Mouse (Mus musculus) embryonic facial prominence, embryonic 12.5 days (tissue): Measurements from ENCODE around the gene Klk1b16. TPM values are rescaled to one million over a fixed set of nuclear protein-coding genes. Genes with fewer than 3 reads are reported as not detected.
"Not testable (repeated sequence)": the region's sequence is repeated elsewhere in the genome, so short reads cannot be mapped to it uniquely, and the experiment has no call there.

Experiments used
- ATAC-seq: fragments of 200-750 bp; cut with Nextera tagmentation; 2 replicates; pipeline ENCODE4 v1.8.0; 2017; ENCODE audit not compliant: insufficient number of reproducible peaks, insufficient read depth, low FRiP score, low TSS enrichment
- H3K27ac ChIP-seq: fragments of 300-500 bp; sonication (generic); 2 replicates; pipeline ENCODE4 v1.5.1; 2016; ENCODE audit warnings: mild to moderate bottlenecking
- H3K27me3 ChIP-seq: fragments of 300-500 bp; sonication (generic); 2 replicates; pipeline ENCODE4 v1.6.1; 2016; ENCODE audit warnings: mild to moderate bottlenecking, moderate library complexity
- H3K36me3 ChIP-seq: fragments of 300-500 bp; sonication (generic); 2 replicates; pipeline ENCODE4 v1.6.1; 2016; ENCODE audit warnings: mild to moderate bottlenecking
- H3K4me1 ChIP-seq: fragments of 300-500 bp; sonication (generic); 2 replicates; pipeline ENCODE4 v1.6.1; 2016
- H3K4me2 ChIP-seq: fragments of 300-500 bp; sonication (generic); replicated peaks from 2 replicates; pipeline ENCODE4 v1.6.1; 2016; ENCODE audit warnings: mild to moderate bottlenecking, moderate library complexity
- H3K4me3 ChIP-seq: fragments of 300-500 bp; sonication (generic); 2 replicates; pipeline ENCODE4 v1.5.1; 2016; ENCODE audit warnings: mild to moderate bottlenecking
- H3K9ac ChIP-seq: fragments of 300-500 bp; sonication (generic); 2 replicates; pipeline ENCODE4 v1.6.1; 2016; ENCODE audit warnings: mild to moderate bottlenecking, moderate library complexity
- H3K9me3 ChIP-seq: fragments of 300-500 bp; sonication (generic); 2 replicates; pipeline ENCODE4 v1.6.1; 2016; ENCODE audit warnings: mild to moderate bottlenecking, moderate library complexity
- WGBS: fragments of 180-500 bp; shearing (Covaris S2); methylation state at CpG from one replicate; pipeline ENCODE4 v1.1.7; 2016; 5-methylcytosine and 5-hydroxymethylcytosine counted together
- polyA plus RNA-seq: library from polyadenylated mRNA; unstranded; fragments of >200 nt; fragmentation: Nextera tagmentation; extraction: Ambion mirVana; gene quantifications from 2 replicates; pipeline ENCODE4 v1.2.1, GENCODE M21; 2016

Gene Klk1b16
- not detected in 2 replicates for polyA plus RNA-seq

DNA sequence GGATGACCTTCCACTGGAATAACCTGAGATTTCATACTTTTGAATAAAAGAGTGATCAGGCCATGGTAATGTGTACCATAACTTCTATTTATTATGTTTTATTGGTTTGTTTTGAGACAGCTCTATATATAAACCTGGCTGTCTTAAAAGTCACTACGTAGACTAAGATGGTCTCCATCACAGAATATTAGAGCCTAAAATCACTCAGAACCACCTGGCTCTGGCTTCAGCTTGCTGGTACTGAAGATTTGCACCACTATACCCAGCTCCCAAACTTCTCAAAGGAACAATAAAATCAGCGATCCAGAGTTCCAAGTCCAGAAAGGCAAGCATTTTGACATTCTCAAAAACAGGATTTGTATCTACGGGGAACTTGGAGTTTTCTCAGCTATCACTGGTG is at the start of gene Klk1b16:
TSS of gene Klk1b16 (plus strand) at position 301 of the 400 bp plus-strand sequence.
- WGBS = 86% methylated on average over 3 of the region's 3 CpGs
- H3K4me2 ChIP-seq = no peak within 1 kb of the TSS
- H3K9ac ChIP-seq = no peak within 1 kb of the TSS
- H3K27ac ChIP-seq = no peak within 1 kb of the TSS
- no peaks in the 10 kb centered on the region for H3K4me1 ChIP-seq
- H3K27me3 ChIP-seq = no peaks in the 10 kb centered on the region
- H3K9me3 ChIP-seq = no peaks in the 10 kb centered on the region
- no peak within 1 kb of the TSS for H3K4me3 ChIP-seq
- no peak for ATAC-seq
- H3K36me3 ChIP-seq = no peaks in the 10 kb centered on the region

DNA sequence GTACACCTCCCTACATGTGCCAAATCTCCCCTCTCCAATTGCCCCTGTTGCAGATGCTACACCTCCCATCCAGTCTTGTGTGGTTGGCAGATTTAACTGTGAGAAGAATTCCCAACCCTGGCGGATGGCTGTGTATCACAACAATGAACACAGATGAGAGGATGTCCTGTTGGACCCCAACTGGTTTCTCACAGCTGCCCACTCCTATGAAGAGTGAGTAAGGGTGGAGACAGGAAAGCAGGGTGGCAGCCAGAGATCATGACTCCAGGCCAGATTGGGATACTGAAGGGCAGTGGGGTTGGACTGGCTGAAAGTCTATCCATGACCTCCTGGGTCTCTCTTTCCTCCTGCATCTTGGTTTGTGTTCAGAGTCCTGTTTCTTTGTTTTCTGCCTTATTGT is 40.5 kb upstream of the Klk1b16 start:
- H3K27me3 ChIP-seq = no peaks in the 10 kb centered on the region
- WGBS = 82% methylated on average over 1 of the region's 1 CpGs
- no peak overlapping the region for H3K9ac ChIP-seq
- H3K27ac ChIP-seq = no peak overlapping the region
- H3K36me3 ChIP-seq = no peaks in the 10 kb centered on the region
- no peak overlapping the region for H3K4me3 ChIP-seq
- ATAC-seq = no peak
- no peaks in the 10 kb centered on the region for H3K9me3 ChIP-seq
- H3K4me2 ChIP-seq = no peak overlapping the region
- H3K4me1 ChIP-seq = no peaks in the 10 kb centered on the region

GRCm38 (mm10) chr7:44102028-44102427 is 34.5 kb upstream of the Klk1b16 start, which contains the start of gene Klk1b21:
TSS of gene Klk1b21 (plus strand) at chr7:44102328.
- not testable (repeated sequence) for H3K9ac ChIP-seq, H3K4me1 ChIP-seq, H3K4me3 ChIP-seq, H3K36me3 ChIP-seq, H3K9me3 ChIP-seq, ATAC-seq, H3K27me3 ChIP-seq, H3K27ac ChIP-seq, H3K4me2 ChIP-seq
- 71% methylated on average over 3 of the region's 3 CpGs for WGBS

GRCm38 (mm10) chr7:44112373-44112772 is 24.2 kb upstream of the Klk1b16 start, which contains the start of gene Klk1b22:
TSS of gene Klk1b22 (plus strand) at chr7:44112673.
- no peaks in the 10 kb centered on the region for H3K4me1 ChIP-seq
- no peak within 1 kb of the TSS for H3K27ac ChIP-seq
- H3K36me3 ChIP-seq = no peaks in the 10 kb centered on the region
- ATAC-seq = no peak
- no peaks in the 10 kb centered on the region for H3K9me3 ChIP-seq
- H3K9ac ChIP-seq = no peak within 1 kb of the TSS
- H3K27me3 ChIP-seq = no peaks in the 10 kb centered on the region
- H3K4me2 ChIP-seq = no peak within 1 kb of the TSS
- no peak within 1 kb of the TSS for H3K4me3 ChIP-seq
- WGBS = 62% methylated on average over 4 of the region's 4 CpGs

GRCm38 (mm10) chr7:44123445-44123844 is 13.1 kb upstream of the Klk1b16 start:
- no peak overlapping the region for H3K4me3 ChIP-seq
- no peak overlapping the region for H3K4me2 ChIP-seq
- no peak for ATAC-seq
- WGBS = 75% methylated on average over 6 of the region's 6 CpGs
- H3K27ac ChIP-seq = no peak overlapping the region
- H3K9me3 ChIP-seq = no peaks in the 10 kb centered on the region
- H3K36me3 ChIP-seq = no peaks in the 10 kb centered on the region
- no peaks in the 10 kb centered on the region for H3K4me1 ChIP-seq
- H3K27me3 ChIP-seq = no peaks in the 10 kb centered on the region
- no peak overlapping the region for H3K9ac ChIP-seq

GRCm38 (mm10) chr7:44179299-44180045 is 42.9 kb downstream of the Klk1b16 start:
- ATAC-seq = no peak
- 70% methylated on average over 9 of the region's 9 CpGs for WGBS

GRCm38 (mm10) chr7:44186516-44186915 is 49.9 kb downstream of the Klk1b16 start:
- not testable (repeated sequence) for ATAC-seq, H3K27me3 ChIP-seq, H3K36me3 ChIP-seq, H3K27ac ChIP-seq, H3K4me2 ChIP-seq, H3K4me3 ChIP-seq, H3K9me3 ChIP-seq, H3K9ac ChIP-seq, H3K4me1 ChIP-seq
- 66% methylated on average over 8 of the region's 8 CpGs for WGBS

More at GRCm38 (mm10) chr7:44179299-44180045, 42.9 kb downstream of the Klk1b16 start:
- Histone ChIP-seq H3K4me2 (no peak overlapping the region), H3K9me3 (no peaks in the 10 kb centered on the region), H3K27me3 (no peaks in the 10 kb centered on the region), H3K4me3 (no peak overlapping the region), H3K36me3 (no peaks in the 10 kb centered on the region), H3K9ac (no peak overlapping the region), H3K27ac (no peak overlapping the region), H3K4me1 (no peaks in the 10 kb centered on the region)

DNA sequence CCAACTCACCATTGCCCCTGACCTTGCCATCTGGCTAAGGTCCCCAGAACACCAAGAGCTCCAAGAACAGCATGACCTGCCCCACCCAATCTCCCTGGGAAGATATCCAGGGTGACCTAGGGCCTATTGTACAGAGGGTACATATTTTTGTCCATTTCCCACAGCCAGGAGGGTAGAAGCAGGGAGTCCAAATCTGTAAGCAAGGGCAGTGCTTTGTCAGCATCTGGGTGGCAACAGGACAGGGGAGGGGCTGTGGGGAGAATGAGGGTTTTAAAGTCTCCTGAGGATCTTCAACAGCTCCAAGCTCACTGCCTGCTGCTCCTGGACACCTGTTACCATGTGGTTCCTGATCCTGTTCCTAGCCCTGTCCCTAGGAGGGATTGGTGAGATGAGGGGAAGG is 51.4 kb downstream of the Klk1b16 start, which contains the start of gene Klk1b24:
TSS of gene Klk1b24 (plus strand) at position 301 of the 400 bp plus-strand sequence.
- not testable (repeated sequence) for H3K27ac ChIP-seq, H3K4me2 ChIP-seq, H3K9ac ChIP-seq, H3K36me3 ChIP-seq, H3K4me1 ChIP-seq, H3K27me3 ChIP-seq, H3K9me3 ChIP-seq, ATAC-seq, H3K4me3 ChIP-seq

Other genes with a start within 250 kb of the Klk1b16 start
- gene Klk15, start 203.0 kb upstream of the Klk1b16 start, polyA plus RNA-seq = not detected in 2 replicates
- gene Klk1b8, start 186.1 kb upstream of the Klk1b16 start, polyA plus RNA-seq = not detected in 2 replicates
- gene Klk1b1, start 170.0 kb upstream of the Klk1b16 start, polyA plus RNA-seq = not detected in 2 replicates
- not detected in 2 replicates for gene Klk1b9, start 160.7 kb upstream of the Klk1b16 start, polyA plus RNA-seq
- gene Klk1b11, start 140.9 kb upstream of the Klk1b16 start, polyA plus RNA-seq = not detected in 2 replicates
- not detected in 2 replicates for gene Klk1b26, start 124.6 kb upstream of the Klk1b16 start, polyA plus RNA-seq
- not detected in 2 replicates for gene Klk1b27, start 84.5 kb upstream of the Klk1b16 start, polyA plus RNA-seq
- not detected in 2 replicates for gene Klk1b21, start 34.4 kb upstream of the Klk1b16 start, polyA plus RNA-seq
- not detected in 2 replicates for gene Klk1b22, start 24.1 kb upstream of the Klk1b16 start, polyA plus RNA-seq
- not detected in 2 replicates for gene Klk1b24, start 51.5 kb downstream of the Klk1b16 start, polyA plus RNA-seq
- not detected in 2 replicates for gene Klk1b3, start 61.4 kb downstream of the Klk1b16 start, polyA plus RNA-seq
- gene Klk1b4, start 70.7 kb downstream of the Klk1b16 start, polyA plus RNA-seq = not detected in 2 replicates
- gene Klk1b5, start 79.2 kb downstream of the Klk1b16 start, polyA plus RNA-seq = not detected in 2 replicates
- gene Klk1, start 88.6 kb downstream of the Klk1b16 start, polyA plus RNA-seq = not detected in 2 replicates
- 0.15 TPM in 1 of 2 replicates, not detected in the other for gene Gm36864, start 99.4 kb downstream of the Klk1b16 start, polyA plus RNA-seq
- gene 1700028J19Rik, start 109.9 kb downstream of the Klk1b16 start, polyA plus RNA-seq = 0.58 and 0.84 TPM in 2 replicates
- 208 and 212 TPM in 2 replicates for gene 2410002F23Rik, start 110.0 kb downstream of the Klk1b16 start, polyA plus RNA-seq
- 0.10 TPM in 1 of 2 replicates, not detected in the other for gene Acp4, start 120.6 kb downstream of the Klk1b16 start, polyA plus RNA-seq
- gene Gm15517, start 124.7 kb downstream of the Klk1b16 start, polyA plus RNA-seq = not detected in 2 replicates
- 1.9 and 2.3 TPM in 2 replicates for gene Clec11a, start 170.1 kb downstream of the Klk1b16 start, polyA plus RNA-seq
- gene Shank1, start 173.5 kb downstream of the Klk1b16 start, polyA plus RNA-seq = 2.4 and 3.8 TPM in 2 replicates
- 2.9 and 3.3 TPM in 2 replicates for gene Syt3, start 247.3 kb downstream of the Klk1b16 start, polyA plus RNA-seq
- gene 1700008O03Rik, start 249.1 kb downstream of the Klk1b16 start, polyA plus RNA-seq = 0.86 and 1.1 TPM in 2 replicates